Mouse (Mus musculus) intestine, embryonic 16.5 days (tissue): ENCODE results near the gene Cdh16. TPM values are rescaled to one million over a fixed set of nuclear protein-coding genes. Genes with fewer than 3 reads are reported as not detected.
A peak's percentile ranks its signal among the peaks of the same experiment; 100 is the strongest.

ENCODE experiments used
- ATAC-seq: fragments of 200-750 bp; cut with Nextera tagmentation; 2 replicates; pipeline ENCODE4 v1.8.0; 2017; ENCODE audit warnings: moderate TSS enrichment, moderate library complexity
- H3K27ac ChIP-seq: fragments of 300-500 bp; sonication (generic); 2 replicates; pipeline ENCODE4 v1.5.1; 2014; ENCODE audit warnings: mild to moderate bottlenecking, low read length
- H3K27me3 ChIP-seq: fragments of 300-500 bp; sonication (generic); replicated peaks from 2 replicates; pipeline ENCODE4 v1.6.1; 2014; ENCODE audit warnings: low read length, control low read depth, mixed read lengths; ENCODE audit not compliant: control insufficient read depth, insufficient read depth
- H3K36me3 ChIP-seq: fragments of 300-500 bp; sonication (generic); 2 replicates; pipeline ENCODE4 v1.6.1; 2014; ENCODE audit warnings: low read length, control low read depth; ENCODE audit not compliant: control insufficient read depth, insufficient read depth
- H3K4me1 ChIP-seq: fragments of 300-500 bp; sonication (generic); 2 replicates; pipeline ENCODE4 v1.6.1; 2014; ENCODE audit warnings: low read length, control low read depth, mixed read lengths; ENCODE audit not compliant: control insufficient read depth, insufficient read depth
- H3K4me2 ChIP-seq: fragments of 300-500 bp; sonication (generic); 2 replicates; pipeline ENCODE4 v1.6.1; 2014; ENCODE audit warnings: low read depth, low read length, control low read depth
- H3K4me3 ChIP-seq: fragments of 300-500 bp; sonication (generic); 2 replicates; pipeline ENCODE4 v1.5.1; 2014; ENCODE audit warnings: mild to moderate bottlenecking, low read length
- H3K9ac ChIP-seq: fragments of 300-500 bp; sonication (generic); 2 replicates; pipeline ENCODE4 v1.6.1; 2014; ENCODE audit warnings: low read depth, low read length
- H3K9me3 ChIP-seq: fragments of 300-500 bp; sonication (generic); 2 replicates; pipeline ENCODE4 v1.6.1; 2016; ENCODE audit warnings: low read length, control low read depth; ENCODE audit not compliant: control insufficient read depth
- WGBS: fragments of 180-500 bp; shearing (Covaris S2); extraction: QIAGEN DNeasy Blood & Tissue Kit; methylation state at CpG from one replicate; pipeline ENCODE4 v1.1.7; 2014; 5-methylcytosine and 5-hydroxymethylcytosine counted together
- polyA plus RNA-seq: library from polyadenylated mRNA; unstranded; fragments of >200 nt; fragmentation: Nextera tagmentation; extraction: Ambion mirVana; gene quantifications from 2 replicates; pipeline ENCODE4 v1.2.1, GENCODE M21; 2015

Gene Cdh16
- polyA plus RNA-seq, 1 experiment from 2014 or later = 0.31 TPM

- ATAC-seq = no peak
- peaks cover 8% of the 10 kb centered on the region for H3K4me1 ChIP-seq
- peaks cover 8% of the 10 kb centered on the region for H3K27me3 ChIP-seq
- no peak overlapping the region for H3K27ac ChIP-seq
- no peak overlapping the region for H3K4me3 ChIP-seq
- no peak overlapping the region for H3K9ac ChIP-seq
- H3K4me2 ChIP-seq = no peak overlapping the region
- 84% methylated on average over 3 of the region's 3 CpGs for WGBS
- no peaks in the 10 kb centered on the region for H3K9me3 ChIP-seq
- H3K36me3 ChIP-seq = no peaks in the 10 kb centered on the region
Observed at GRCm38 (mm10) chr8:104635004-104635710, 11.0 kb upstream of the Cdh16 start.

- no peaks in the 10 kb centered on the region for H3K9me3 ChIP-seq
- H3K4me2 ChIP-seq = no peak overlapping the region
- H3K4me1 ChIP-seq = peaks cover 6% of the 10 kb centered on the region
- 54% methylated on average over 9 of the region's 9 CpGs for WGBS
- no peak overlapping the region for H3K27ac ChIP-seq
- H3K27me3 ChIP-seq = peaks cover 9% of the 10 kb centered on the region
- H3K36me3 ChIP-seq = no peaks in the 10 kb centered on the region
- no peak for ATAC-seq
- H3K9ac ChIP-seq = no peak overlapping the region
- H3K4me3 ChIP-seq = no peak overlapping the region
Observed at GRCm38 (mm10) chr8:104633156-104633744, 9.1 kb upstream of the Cdh16 start.

- H3K27ac ChIP-seq = no peak overlapping the region
- peaks cover 6% of the 10 kb centered on the region for H3K4me1 ChIP-seq
- H3K36me3 ChIP-seq = no peaks in the 10 kb centered on the region
- no peak overlapping the region for H3K4me3 ChIP-seq
- no peak for ATAC-seq
- 72% methylated on average over 6 of the region's 6 CpGs for WGBS
- no peak overlapping the region for H3K9ac ChIP-seq
- no peaks in the 10 kb centered on the region for H3K9me3 ChIP-seq
- peaks cover 9% of the 10 kb centered on the region for H3K27me3 ChIP-seq
- no peak overlapping the region for H3K4me2 ChIP-seq
Observed at GRCm38 (mm10) chr8:104632486-104632885, 8.3 kb upstream of the Cdh16 start.

GRCm38 (mm10) chr8:104631975-104632374, 7.8 kb upstream of the Cdh16 start:
- WGBS = 42% methylated on average over 5 of the region's 5 CpGs
- Histone ChIP-seq H3K36me3 (no peaks in the 10 kb centered on the region), H3K4me3 (peak overlapping the region; percentile 48; the same call in 1 of the 2 replicates), H3K9ac (no peak overlapping the region), H3K27ac (no peak overlapping the region), H3K4me2 (peak overlapping the region; percentile 70), H3K9me3 (no peaks in the 10 kb centered on the region), H3K4me1 (peaks cover 6% of the 10 kb centered on the region), H3K27me3 (peaks cover 9% of the 10 kb centered on the region)
- no peak for ATAC-seq

GRCm38 (mm10) chr8:104630981-104631663, 6.9 kb upstream of the Cdh16 start, which contains the start of gene Rrad:
Gene Rrad, minus strand, starts transcription at chr8:104631327.
- WGBS = 0% methylated on average over 16 of the region's 28 CpGs
- Histone ChIP-seq H3K27ac (no peak within 1 kb of the TSS), H3K9ac (peak within 1 kb of the TSS; percentile 60), H3K27me3 (peaks cover 9% of the 10 kb centered on the region), H3K4me2 (peak within 1 kb of the TSS; percentile 70), H3K9me3 (no peaks in the 10 kb centered on the region), H3K4me1 (peaks cover 6% of the 10 kb centered on the region), H3K4me3 (peak within 1 kb of the TSS; percentile 48), H3K36me3 (no peaks in the 10 kb centered on the region)
- peak; percentile 80 for ATAC-seq

- H3K27me3 ChIP-seq = peaks cover 9% of the 10 kb centered on the region
- under 1% methylated on average over 36 of the region's 36 CpGs for WGBS
- peak overlapping the region; percentile 48 for H3K4me3 ChIP-seq
- H3K4me1 ChIP-seq = peaks cover 6% of the 10 kb centered on the region
- H3K9ac ChIP-seq = peak overlapping the region; percentile 60
- peak overlapping the region; percentile 70 for H3K4me2 ChIP-seq
- H3K36me3 ChIP-seq = no peaks in the 10 kb centered on the region
- no peaks in the 10 kb centered on the region for H3K9me3 ChIP-seq
- peak; percentile 34; the same call in 1 of the 2 replicates for ATAC-seq
- no peak overlapping the region for H3K27ac ChIP-seq
Observed at GRCm38 (mm10) chr8:104630574-104630973, 6.4 kb upstream of the Cdh16 start.

- no peak for ATAC-seq
- H3K4me1 ChIP-seq = peaks cover 6% of the 10 kb centered on the region
- peak overlapping the region; percentile 70 for H3K4me2 ChIP-seq
- no peak overlapping the region for H3K27ac ChIP-seq
- no peaks in the 10 kb centered on the region for H3K36me3 ChIP-seq
- peaks cover 9% of the 10 kb centered on the region for H3K27me3 ChIP-seq
- H3K4me3 ChIP-seq = peak overlapping the region; percentile 48
- 32% methylated on average over 8 of the region's 8 CpGs for WGBS
- peak overlapping the region; percentile 60; the same call in 1 of the 2 replicates for H3K9ac ChIP-seq
- no peaks in the 10 kb centered on the region for H3K9me3 ChIP-seq
Observed at GRCm38 (mm10) chr8:104630111-104630479, 5.9 kb upstream of the Cdh16 start.

GRCm38 (mm10) chr8:104629306-104630110, 5.3 kb upstream of the Cdh16 start:
- H3K4me1 ChIP-seq = peaks cover 6% of the 10 kb centered on the region
- ATAC-seq = no peak
- whole genome bisulfite sequencing = 70% methylated on average over 22 of the region's 22 CpGs
- H3K9me3 ChIP-seq = no peaks in the 10 kb centered on the region
- no peak overlapping the region for H3K27ac ChIP-seq
- no peak overlapping the region for H3K4me2 ChIP-seq
- H3K9ac ChIP-seq = no peak overlapping the region
- H3K4me3 ChIP-seq = no peak overlapping the region
- peaks cover 9% of the 10 kb centered on the region for H3K27me3 ChIP-seq
- no peaks in the 10 kb centered on the region for H3K36me3 ChIP-seq

- no peak for ATAC-seq
- H3K4me1 ChIP-seq = peaks cover 6% of the 10 kb centered on the region
- H3K27ac ChIP-seq = no peak overlapping the region
- peaks cover 9% of the 10 kb centered on the region for H3K27me3 ChIP-seq
- H3K9ac ChIP-seq = no peak overlapping the region
- H3K36me3 ChIP-seq = no peaks in the 10 kb centered on the region
- no peak overlapping the region for H3K4me3 ChIP-seq
- 93% methylated on average over 21 of the region's 21 CpGs for WGBS
- H3K9me3 ChIP-seq = no peaks in the 10 kb centered on the region
- no peak overlapping the region for H3K4me2 ChIP-seq
Observed at GRCm38 (mm10) chr8:104628402-104628801, 4.2 kb upstream of the Cdh16 start.
